Mouse (Mus musculus) left cerebral cortex, postnatal 10 days (tissue): ENCODE measurements around the gene Fads1. TPM values are rescaled to one million over a fixed set of nuclear protein-coding genes. Genes with fewer than 3 reads are reported as not detected.
A peak's percentile ranks its signal among the peaks of the same experiment; 100 is the strongest.
"Not testable (repeated sequence)": the region's sequence is repeated elsewhere in the genome, so short reads cannot be mapped to it uniquely, and the experiment has no call there.

Experiments used
- DNase-seq, 2 experiments: peaks; one replicate each; pipeline ENCODE4 v3.0.0; 2021 to 2022; ENCODE audit warnings: low spot score in 2 of 2, mixed read lengths in 1 of 2; ENCODE audit errors: extremely low spot score in 1 of 2
- intact Hi-C: fragments of 180-260 bp; cut with DNase I; formaldehyde crosslinking; loops from one replicate; pipeline ENCODE4 v1.15.1; 2025
- total RNA-seq, 2 experiments: library from RNA; stranded (reverse); gene quantifications; 2 replicates each; pipeline ENCODE4 v1.2.3; 2021

Fads1 gene
- 100 to 1,000 TPM; 157 to 167 TPM for total RNA-seq

- intact Hi-C loops = loop anchor here (1.0 to 5.0 kb wide), 2 partner anchors 81 to 265 kb away; partner anchors contain the start of gene Fads2
- peak; percentile 95 to 98 for DNase-seq
These were observed at the start of gene Fads1 for GRCm38 (mm10) chr19:10182670-10183298. Gene Fads1, plus strand, starts transcription at chr19:10182888.

GRCm38 (mm10) chr19:10134692-10135091 is 48.0 kb upstream of the Fads1 start:
- peak in 1 of 2 experiments; percentile 53 for DNase-seq
- intact Hi-C loops = no loop called here

GRCm38 (mm10) chr19:10137423-10137822 is 45.3 kb upstream of the Fads1 start:
- intact Hi-C loops = no loop called here
- DNase-seq = no peak

GRCm38 (mm10) chr19:10139736-10140135 is 43.0 kb upstream of the Fads1 start:
- no peak for DNase-seq
- intact Hi-C loops = no loop called here

- intact Hi-C loops = no loop called here
- no peak for DNase-seq
These were observed 39.0 kb upstream of the Fads1 start for GRCm38 (mm10) chr19:10143667-10144066.

GRCm38 (mm10) chr19:10144464-10144863 is 38.2 kb upstream of the Fads1 start:
- DNase-seq = no peak
- intact Hi-C loops = no loop called here

- no peak for DNase-seq
These were observed 34.1 kb upstream of the Fads1 start for GRCm38 (mm10) chr19:10148555-10148954.

GRCm38 (mm10) chr19:10149189-10149588 is 33.5 kb upstream of the Fads1 start:
- intact Hi-C loops = no loop called here
- DNase-seq = no peak

More at GRCm38 (mm10) chr19:10148555-10148954, 34.1 kb upstream of the Fads1 start:
- intact Hi-C loops = no loop called here

GRCm38 (mm10) chr19:10157725-10158124 is 25.0 kb upstream of the Fads1 start:
- DNase-seq = no peak
- intact Hi-C loops = no loop called here

GRCm38 (mm10) chr19:10163896-10164295 is 18.8 kb upstream of the Fads1 start:
- intact Hi-C loops = no loop called here
- no peak for DNase-seq

GRCm38 (mm10) chr19:10165928-10166327 is 16.8 kb upstream of the Fads1 start:
- DNase-seq, intact Hi-C loops: not testable (repeated sequence)

GRCm38 (mm10) chr19:10167112-10167511 is 15.6 kb upstream of the Fads1 start:
- no peak for DNase-seq
- intact Hi-C loops = no loop called here

- no peak for DNase-seq
- intact Hi-C loops = no loop called here
These were observed 14.7 kb upstream of the Fads1 start for GRCm38 (mm10) chr19:10167951-10168350.

GRCm38 (mm10) chr19:10168441-10168840 is 14.2 kb upstream of the Fads1 start:
- intact Hi-C loops = no loop called here

GRCm38 (mm10) chr19:10169179-10169578 is 13.5 kb upstream of the Fads1 start:
- intact Hi-C loops = no loop called here

More at GRCm38 (mm10) chr19:10168441-10168840, 14.2 kb upstream of the Fads1 start:
- DNase-seq = no peak

GRCm38 (mm10) chr19:10169692-10170330 is 12.9 kb upstream of the Fads1 start:
- DNase-seq, intact Hi-C loops: not testable (repeated sequence)

More at GRCm38 (mm10) chr19:10169179-10169578, 13.5 kb upstream of the Fads1 start:
- DNase-seq = no peak

- intact Hi-C loops = no loop called here
- no peak for DNase-seq
These were observed 12.2 kb upstream of the Fads1 start for GRCm38 (mm10) chr19:10170466-10170865.

GRCm38 (mm10) chr19:10171359-10171758 is 11.3 kb upstream of the Fads1 start:
- intact Hi-C loops = no loop called here

GRCm38 (mm10) chr19:10171846-10172245 is 10.8 kb upstream of the Fads1 start:
- intact Hi-C loops = no loop called here
- DNase-seq = no peak

More at GRCm38 (mm10) chr19:10171359-10171758, 11.3 kb upstream of the Fads1 start:
- DNase-seq = no peak

- intact Hi-C loops = no loop called here
- no peak for DNase-seq
These were observed 9.5 kb upstream of the Fads1 start for GRCm38 (mm10) chr19:10173116-10173718.
